Mouse (Mus musculus): ENCODE results near the gene Agtpbp1.
"Not testable (repeated sequence)": the region's sequence is repeated elsewhere in the genome, so short reads cannot be mapped to it uniquely, and the experiment has no call there.

Gene Agtpbp1

GRCm38 (mm10) chr13:59584947-59585647 is at the start of gene Agtpbp1, which contains the start of gene Naa35:
Agtpbp1 (minus strand) TSS chr13:59585227.
Naa35 (plus strand) TSS chr13:59585259.
- peak; percentile 100 for DNase-seq

DNA sequence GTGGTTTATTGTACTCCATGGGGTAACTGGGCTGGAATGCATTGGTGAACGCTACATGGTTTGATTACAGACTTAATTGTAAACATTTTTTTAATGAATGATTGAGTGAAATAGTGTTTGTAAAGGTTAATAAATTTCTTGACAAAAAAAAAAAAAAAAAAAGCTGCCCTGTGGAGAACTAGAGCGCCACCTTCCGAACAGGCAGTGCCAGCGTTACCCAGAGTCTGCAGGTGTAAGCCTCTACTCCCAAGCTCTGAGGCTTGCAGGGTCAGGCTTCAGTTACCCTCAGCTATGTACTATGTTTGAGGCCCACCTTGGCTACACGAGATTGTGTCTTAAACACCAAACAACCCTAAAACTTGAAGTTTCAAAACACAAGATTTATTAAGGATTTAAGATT is 49.6 kb upstream of the Agtpbp1 start:
- DNase-seq, result no peak

- no peak for DNase-seq
These were observed 41.7 kb upstream of the Agtpbp1 start for GRCm38 (mm10) chr13:59626739-59627138.

DNA sequence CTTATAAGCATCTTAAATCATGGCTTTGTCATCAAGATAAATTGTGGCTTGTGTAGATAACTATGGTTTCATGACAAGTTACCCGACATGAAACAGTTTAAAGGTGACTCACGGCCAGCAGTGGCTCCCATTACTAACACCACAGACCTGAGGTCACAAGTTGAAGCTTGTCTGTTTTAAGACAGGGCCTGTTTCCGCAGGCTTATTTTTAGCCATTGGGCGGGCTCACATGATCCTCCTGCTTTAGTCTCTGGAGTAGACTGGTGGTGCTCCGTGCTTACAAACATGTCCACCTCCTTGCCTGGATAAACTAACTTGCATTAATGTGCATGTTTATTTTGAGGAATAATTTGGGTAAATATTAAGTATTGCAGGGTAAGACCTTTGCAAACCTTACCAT is 39.9 kb upstream of the Agtpbp1 start:
- DNase-seq, result no peak

DNA sequence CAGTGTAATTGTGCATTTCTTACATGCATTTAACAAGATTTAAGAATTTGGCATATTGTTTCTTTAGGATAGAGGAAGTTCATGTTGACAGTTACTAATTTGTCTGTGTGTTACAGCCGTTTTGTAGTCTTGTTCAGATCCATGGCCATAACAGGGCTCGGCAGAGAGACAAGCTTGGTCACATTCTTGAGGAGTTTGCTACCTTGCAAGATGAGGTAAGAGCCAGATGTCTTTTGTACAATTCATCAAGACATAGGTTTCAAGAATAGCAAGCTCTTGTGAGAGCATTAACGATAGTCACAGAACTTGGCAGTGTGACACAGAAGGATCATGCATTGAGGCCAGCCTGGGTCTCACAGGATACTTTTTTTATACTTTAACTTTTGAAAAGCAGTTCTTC is 39.4 kb upstream of the Agtpbp1 start:
- no peak for DNase-seq

GRCm38 (mm10) chr13:59621643-59622489 is 36.8 kb upstream of the Agtpbp1 start:
- no peak for DNase-seq

- no peak for DNase-seq
These were observed 33.4 kb upstream of the Agtpbp1 start for GRCm38 (mm10) chr13:59618463-59618862.

- no peak for DNase-seq
These were observed 30.5 kb upstream of the Agtpbp1 start for GRCm38 (mm10) chr13:59615554-59615953.

- DNase-seq, result no peak
These were observed 30.1 kb upstream of the Agtpbp1 start for GRCm38 (mm10) chr13:59615152-59615551.

DNA sequence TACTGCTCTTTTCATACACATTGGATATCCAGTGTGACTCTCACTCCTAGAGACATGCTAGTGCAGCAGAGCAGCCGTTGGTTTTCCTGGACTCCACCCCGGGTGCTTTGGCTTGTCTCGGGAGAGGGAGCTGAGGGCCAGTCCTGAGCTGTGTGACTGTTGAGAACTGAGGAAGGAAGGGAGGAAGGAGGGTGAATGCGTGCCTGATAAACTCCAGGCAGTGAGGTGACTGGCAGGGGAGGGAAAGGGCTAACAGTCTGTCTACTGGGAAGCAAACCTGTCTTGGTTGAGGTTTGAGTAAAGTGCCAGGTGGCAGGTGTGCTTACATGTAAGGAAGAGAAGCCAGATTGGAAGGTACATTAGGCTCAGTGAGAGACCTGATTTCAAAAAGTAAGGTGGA is 28.8 kb upstream of the Agtpbp1 start:
- DNase-seq, result no peak

- DNase-seq, result no peak
These were observed 25.4 kb upstream of the Agtpbp1 start for GRCm38 (mm10) chr13:59610437-59610836.

DNA sequence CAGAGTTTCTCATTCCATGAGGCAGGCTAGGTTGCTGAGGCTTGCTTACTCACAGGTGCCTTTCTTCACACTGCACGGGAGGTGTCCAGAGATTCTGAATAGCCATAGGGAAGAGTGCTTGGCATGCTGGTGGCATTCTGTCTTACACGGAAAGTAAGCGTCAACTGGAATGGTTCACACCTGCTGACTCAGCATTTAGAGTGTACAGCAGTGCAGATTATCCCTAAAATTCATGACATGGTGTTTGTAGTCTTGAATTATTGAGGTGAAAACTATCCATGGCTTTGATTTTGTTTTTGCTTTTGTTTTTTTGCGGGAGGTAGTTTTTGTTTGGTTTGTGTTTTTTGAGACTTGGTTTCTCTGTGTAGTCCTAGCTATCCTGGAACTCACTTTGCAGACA is 24.9 kb upstream of the Agtpbp1 start:
- no peak for DNase-seq

DNA sequence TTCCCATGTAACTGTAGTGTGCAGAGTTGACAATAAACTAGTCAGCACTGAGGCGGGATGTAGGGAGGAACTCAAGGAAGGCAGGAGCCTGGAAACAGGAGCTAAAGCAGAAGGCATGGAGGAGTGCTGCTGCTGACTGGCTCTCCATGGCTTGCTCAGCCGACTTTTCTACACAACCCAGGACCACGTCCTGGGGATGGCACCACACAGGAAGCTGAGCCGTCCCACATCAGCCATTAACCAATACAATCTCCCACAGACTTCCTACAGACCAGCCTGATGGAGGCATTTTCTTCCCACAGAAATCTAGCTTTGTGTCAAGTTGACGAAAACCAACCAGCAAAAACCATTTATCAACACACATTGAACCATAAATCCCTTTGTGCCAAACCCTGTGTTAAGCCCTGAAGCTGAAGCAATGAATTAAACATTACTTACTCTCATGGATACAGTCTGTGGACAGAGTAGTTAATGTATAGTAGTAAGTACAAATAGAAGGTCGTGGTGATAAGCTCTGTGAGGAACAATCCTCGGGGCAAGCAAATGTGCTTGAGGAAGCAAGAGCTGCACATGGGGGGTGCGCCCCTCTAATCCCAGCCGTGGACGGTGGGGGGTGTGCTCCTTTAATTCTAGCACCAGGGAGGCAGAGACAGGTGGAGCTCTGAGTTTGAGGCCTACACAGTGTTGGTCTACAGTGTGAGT is 20.3 kb upstream of the Agtpbp1 start:
- DNase-seq, result no peak

DNA sequence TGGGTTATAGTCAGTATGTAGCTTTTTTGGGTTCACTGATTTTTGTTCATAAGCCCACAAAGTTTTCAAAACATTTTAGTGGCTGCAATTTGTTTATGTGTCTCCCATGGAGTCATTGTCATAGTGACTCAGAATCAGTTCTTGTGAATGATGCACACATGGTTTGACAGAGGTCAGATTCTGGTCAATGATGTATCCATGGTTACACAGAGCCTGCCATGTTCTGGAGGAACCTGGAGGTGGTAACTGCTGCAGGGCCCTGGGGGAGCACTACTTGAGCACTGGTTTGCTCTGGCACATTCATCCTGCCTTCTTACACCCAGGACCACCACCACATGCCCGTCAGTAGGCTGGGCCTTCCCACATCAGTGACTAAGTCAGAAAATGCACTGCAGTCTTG is 19.5 kb upstream of the Agtpbp1 start:
- DNase-seq, result no peak

- DNase-seq, result no peak
These were observed 18.1 kb upstream of the Agtpbp1 start for GRCm38 (mm10) chr13:59603096-59603495.

DNA sequence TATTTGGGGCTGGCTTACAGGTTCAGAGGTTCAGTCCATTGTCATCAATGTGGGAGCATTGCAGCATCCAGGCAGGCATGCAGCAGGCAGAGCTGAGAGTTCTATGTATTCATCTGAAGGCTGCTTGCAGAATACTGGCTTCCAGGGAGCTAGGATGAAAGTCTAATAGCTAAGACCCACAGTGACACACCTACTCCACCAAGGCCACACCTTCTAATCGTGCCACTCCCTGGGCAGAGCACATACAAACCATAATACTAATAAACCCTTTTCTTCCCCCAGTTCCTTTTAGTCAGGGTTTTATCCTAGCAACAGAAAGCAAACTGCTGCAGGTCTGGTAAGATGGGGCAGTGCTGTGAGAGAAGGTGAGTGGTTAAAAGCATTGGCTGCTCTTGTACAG is 7.6 kb upstream of the Agtpbp1 start:
- no peak for DNase-seq

DNA sequence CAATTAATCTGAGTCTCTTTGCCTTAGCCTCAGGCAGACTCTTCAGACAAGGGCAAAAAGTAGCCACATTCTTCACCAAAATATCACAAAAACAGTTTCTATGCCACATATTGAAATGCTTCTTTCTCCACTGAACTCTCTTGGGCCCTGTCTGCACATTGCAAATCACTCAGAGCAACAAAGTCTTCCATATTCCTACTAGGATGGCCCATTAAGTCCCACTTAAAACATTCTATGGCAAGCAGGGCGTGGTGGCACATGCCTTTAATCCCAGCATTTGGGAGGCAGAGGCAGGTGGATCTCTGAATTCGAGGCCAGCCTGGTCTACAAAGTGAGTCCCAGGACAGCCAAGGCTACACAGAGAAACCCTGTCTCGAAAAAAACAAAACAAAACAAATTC is 7.0 kb upstream of the Agtpbp1 start:
- DNase-seq, result not testable (repeated sequence)

DNA sequence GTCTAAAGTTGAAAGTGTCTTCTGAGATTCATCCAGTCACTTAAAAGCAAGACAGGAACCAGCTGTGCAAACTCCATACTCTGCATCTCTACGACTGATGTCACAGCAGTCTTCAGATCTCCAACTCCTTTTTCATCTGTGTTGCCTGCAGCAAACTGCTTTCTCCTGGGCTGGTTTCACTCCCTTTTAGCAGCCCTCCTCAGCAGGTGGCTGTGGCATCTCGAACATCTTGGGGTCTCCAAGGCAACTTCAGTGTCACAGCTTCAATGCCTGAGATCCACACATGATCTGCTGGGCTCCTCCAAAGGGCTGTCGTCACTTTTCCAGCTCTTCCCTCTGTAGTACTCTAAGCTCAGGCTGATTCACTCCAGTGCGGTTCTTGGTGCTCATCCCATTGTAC is 5.7 kb upstream of the Agtpbp1 start:
- DNase-seq, result no peak

GRCm38 (mm10) chr13:59589672-59590071 is 4.6 kb upstream of the Agtpbp1 start:
- no peak for DNase-seq

DNA sequence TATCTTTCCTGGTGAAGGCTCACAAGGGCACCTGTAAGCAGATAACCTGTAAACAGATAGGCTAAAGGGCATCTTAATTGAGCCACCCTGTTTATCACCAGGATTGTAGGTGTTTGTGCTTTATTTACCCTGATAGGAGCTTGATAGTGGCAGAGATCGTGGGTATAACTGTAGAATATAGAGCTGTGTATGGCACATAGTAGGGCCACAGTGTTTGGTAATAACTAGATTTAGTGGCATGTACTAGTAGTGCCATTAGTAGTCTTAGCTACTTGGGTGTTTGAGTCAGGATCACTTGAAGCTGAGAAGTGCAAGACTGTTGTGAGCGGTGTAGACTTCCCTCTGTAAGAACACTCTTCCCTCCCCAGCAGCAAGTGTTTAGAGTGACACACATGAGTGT is 2.2 kb upstream of the Agtpbp1 start:
- DNase-seq, result no peak

- DNase-seq, result peak; percentile 31
These were observed 600 bp upstream of the Agtpbp1 start for GRCm38 (mm10) chr13:59585648-59586005.

GRCm38 (mm10) chr13:59584481-59584880 is 546 bp downstream of the Agtpbp1 start:
- peak; percentile 28 for DNase-seq

DNA sequence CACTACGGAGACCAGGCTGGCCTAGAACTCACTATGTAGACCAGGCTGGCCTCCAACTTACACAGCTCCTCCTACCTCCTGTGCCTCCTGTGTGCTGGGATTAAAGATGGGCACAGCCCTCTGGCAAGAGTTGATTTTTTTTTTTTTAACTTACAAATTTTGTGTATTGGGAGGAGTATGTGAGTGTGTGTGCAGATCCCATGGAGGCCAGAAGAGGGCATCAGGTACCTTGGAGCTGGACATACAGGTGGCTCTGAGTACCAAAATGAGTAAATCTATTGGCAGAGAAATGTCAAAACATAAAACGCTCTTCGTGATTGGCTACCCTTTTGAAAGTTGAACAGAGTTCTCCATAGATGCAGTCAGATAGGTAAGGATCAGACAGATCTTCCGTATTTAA is 4.1 kb downstream of the Agtpbp1 start:
- DNase-seq, result no peak

- no peak for DNase-seq
These were observed 12.5 kb downstream of the Agtpbp1 start for GRCm38 (mm10) chr13:59572549-59572948.

Data from lung, postnatal 14 days (tissue).